ENCODE assay signal across 21 mouse cellular contexts in genomic region chr2:145417738-145418137, GRCm38 (mm10).
DNase-seq lines count a peak whose midpoint lies in the region; ATAC-seq and TF ChIP-seq lines count a peak whose summit lies in the region.
"Had no signal": no experiment of that assay in that cellular context is flagged by ENCODE, and none has a peak within 500 bp of the region (broad histone marks: within the 10 kb centered on the region; RNA-seq: fewer than 3 reads in every experiment).

No protein-coding gene starts in this region.

- no peak overlapping the region for H3K27ac ChIP-seq in forebrain, embryonic 16.5 days (ENCODE audit: low read length)
- no peak overlapping the region for H3K27ac ChIP-seq in forebrain, embryonic 10.5 days
- H3K27ac ChIP-seq in left cerebral cortex, adult 2 months = no peak overlapping the region
- H3K27ac ChIP-seq: forebrain, embryonic 15.5 days; heart, adult 2 months; heart, embryonic 10.5 days; heart, embryonic 13.5 days; hindbrain, embryonic 12.5 days; hindbrain, embryonic 15.5 days had no signal

- intact Hi-C loops in left cerebral cortex, postnatal 14 days (cut with DNase I) = no loop called here
- intact Hi-C loops in left cerebral cortex, adult 2 months (cut with DNase I) = no loop called here

- H3K4me2 ChIP-seq in forebrain, embryonic 16.5 days (ENCODE audit: low read length) = no peak overlapping the region
- H3K4me2 ChIP-seq: forebrain, embryonic 15.5 days; heart, embryonic 13.5 days; hindbrain, embryonic 12.5 days; hindbrain, embryonic 15.5 days had no signal

- DNase-seq in forebrain, embryonic 10.5 days (ENCODE audit: extremely low spot score, low spot score) = no peak
- DNase-seq in frontal cortex, adult 2 months (ENCODE audit: extremely low spot score in 1 of 2, low spot score in 1 of 2) = peak; percentile 9 to 23
- DNase-seq in frontal cortex, postnatal 14 days (ENCODE audit: low spot score in 2 of 2) = no peak
- peak; percentile 16 to 35 for DNase-seq in left cerebral cortex, postnatal 14 days (ENCODE audit: low spot score in 2 of 2)
- DNase-seq in left cerebral cortex, adult 2 months (ENCODE audit: extremely low spot score in 1 of 2, low spot score in 2 of 2) = no peak
- peak; percentile 23 for DNase-seq in right cerebral cortex, postnatal 4 days
- DNase-seq in right cerebral cortex, postnatal 25 days = no peak
- DNase-seq: adrenal gland, adult 8-10 months; adrenal gland, postnatal 25 days; cerebellum, adult 18-20 months; cerebellum, adult 9-10 months; cerebellum, postnatal 14 days; gastrocnemius, postnatal 25 days; heart, adult 2 months had no signal

- H3K27me3 ChIP-seq in forebrain, embryonic 16.5 days (replicated peaks; ENCODE audit: control insufficient read depth, insufficient read depth, low read length) = no peaks in the 10 kb centered on the region
- no peaks in the 10 kb centered on the region for H3K27me3 ChIP-seq in forebrain, embryonic 10.5 days (ENCODE audit: poor library complexity, severe bottlenecking)
- H3K27me3 ChIP-seq: forebrain, embryonic 15.5 days; heart, embryonic 13.5 days; hindbrain, embryonic 12.5 days; hindbrain, embryonic 15.5 days had no signal

- H3K4me1 ChIP-seq in forebrain, embryonic 16.5 days (replicated peaks; ENCODE audit: control insufficient read depth, insufficient read depth, low read length) = no peaks in the 10 kb centered on the region
- no peaks in the 10 kb centered on the region; the same call in 1 of the 2 replicates for H3K4me1 ChIP-seq in forebrain, embryonic 10.5 days
- H3K4me1 ChIP-seq: forebrain, embryonic 15.5 days had no signal

- no peak overlapping the region for H3K9ac ChIP-seq in forebrain, embryonic 16.5 days (replicated peaks; ENCODE audit: low read depth, low read length)
- H3K9ac ChIP-seq: forebrain, embryonic 15.5 days; heart, embryonic 13.5 days; hindbrain, embryonic 12.5 days; hindbrain, embryonic 15.5 days had no signal

- no peak overlapping the region for H3K4me3 ChIP-seq in forebrain, embryonic 16.5 days (replicated peaks; ENCODE audit: low read length)
- H3K4me3 ChIP-seq in forebrain, embryonic 10.5 days = no peak overlapping the region
- no peak overlapping the region for H3K4me3 ChIP-seq in left cerebral cortex, adult 2 months
- H3K4me3 ChIP-seq: forebrain, embryonic 15.5 days; heart, adult 2 months; heart, embryonic 10.5 days; heart, embryonic 13.5 days; hindbrain, embryonic 12.5 days; hindbrain, embryonic 15.5 days had no signal

- TF ChIP-seq CTCF in left cerebral cortex, adult 2 months (IDR thresholded peaks at IDR 0.05) = no peak

- peak; percentile 18; the same call in 1 of the 2 replicates for ATAC-seq in forebrain, embryonic 16.5 days
- ATAC-seq: activated CD4-positive, CD25-positive, alpha-beta regulatory T cell, adult 4 months; forebrain, embryonic 15.5 days had no signal

- 90% methylated on average over 2 of the region's 2 CpGs for WGBS in forebrain, embryonic 16.5 days
- WGBS in forebrain, embryonic 10.5 days = 90% methylated on average over 2 of the region's 2 CpGs

- no peaks in the 10 kb centered on the region for H3K36me3 ChIP-seq in forebrain, embryonic 16.5 days (ENCODE audit: control insufficient read depth, insufficient read depth)
- no peaks in the 10 kb centered on the region for H3K36me3 ChIP-seq in forebrain, embryonic 10.5 days (replicated peaks)
- H3K36me3 ChIP-seq: forebrain, embryonic 15.5 days; heart, embryonic 10.5 days; heart, embryonic 13.5 days; hindbrain, embryonic 12.5 days; hindbrain, embryonic 15.5 days had no signal

- no peaks in the 10 kb centered on the region for H3K9me3 ChIP-seq in forebrain, embryonic 16.5 days (ENCODE audit: control insufficient read depth, low read length)
- H3K9me3 ChIP-seq in forebrain, embryonic 10.5 days = no peaks in the 10 kb centered on the region
- H3K9me3 ChIP-seq: forebrain, embryonic 15.5 days; heart, embryonic 10.5 days; heart, embryonic 13.5 days; hindbrain, embryonic 12.5 days; hindbrain, embryonic 15.5 days had no signal

Comparison
In these comparisons a context has a peak if more than half of its experiments do, and no peak if none do; other contexts are left out.
1. DNase-seq: peak in frontal cortex, adult 2 months (2 of 2), left cerebral cortex, postnatal 14 days (2 of 2) and right cerebral cortex, postnatal 4 days (single experiment); none in forebrain, embryonic 10.5 days (single experiment), frontal cortex, postnatal 14 days (0 of 2), left cerebral cortex, adult 2 months (0 of 2) and right cerebral cortex, postnatal 25 days (single experiment).